Mouse (Mus musculus) retina, postnatal 1 day (tissue): ENCODE results near the gene Nabp2.

Experiments used
- DNase-seq: peaks from one replicate; pipeline ENCODE4 v3.0.0-alpha.2; 2012

Nabp2 gene

GRCm38 (mm10) chr10:128429052-128429451 lies 17.8 kb upstream of the Nabp2 start:
- DNase-seq: no peak

- DNase-seq: no peak
These were observed 14.0 kb upstream of the Nabp2 start for GRCm38 (mm10) chr10:128425260-128425659.

GRCm38 (mm10) chr10:128424604-128425003 lies 13.3 kb upstream of the Nabp2 start:
- DNase-seq: no peak

GRCm38 (mm10) chr10:128422426-128422825 lies 11.1 kb upstream of the Nabp2 start:
- no peak for DNase-seq

- no peak for DNase-seq
These were observed 3.6 kb upstream of the Nabp2 start for GRCm38 (mm10) chr10:128414848-128415247.

GRCm38 (mm10) chr10:128413076-128413475 lies 1.8 kb upstream of the Nabp2 start:
- no peak for DNase-seq

GRCm38 (mm10) chr10:128412558-128412957 lies 1.3 kb upstream of the Nabp2 start:
- DNase-seq: no peak

- DNase-seq: no peak
These were observed 726 bp upstream of the Nabp2 start for GRCm38 (mm10) chr10:128412055-128412381.

GRCm38 (mm10) chr10:128410560-128410845 lies 789 bp downstream of the Nabp2 start:
- DNase-seq: no peak

GRCm38 (mm10) chr10:128409692-128410559 lies 1.4 kb downstream of the Nabp2 start:
- DNase-seq: peak; percentile 100

- peak; percentile 58 for DNase-seq
These were observed 2.4 kb downstream of the Nabp2 start for GRCm38 (mm10) chr10:128408591-128409535.

- no peak for DNase-seq
These were observed 7.4 kb downstream of the Nabp2 start for GRCm38 (mm10) chr10:128403931-128404330.

- no peak for DNase-seq
These were observed 9.7 kb downstream of the Nabp2 start for GRCm38 (mm10) chr10:128401638-128402037.

- DNase-seq: no peak
These were observed 10.2 kb downstream of the Nabp2 start, which contains the start of gene Slc39a5 for GRCm38 (mm10) chr10:128401056-128401455. TSS of gene Slc39a5 (minus strand) at chr10:128401229.

GRCm38 (mm10) chr10:128400338-128400737 lies 11.0 kb downstream of the Nabp2 start:
- no peak for DNase-seq

GRCm38 (mm10) chr10:128397466-128397865 lies 13.8 kb downstream of the Nabp2 start:
- no peak for DNase-seq

GRCm38 (mm10) chr10:128396716-128397264 lies 14.5 kb downstream of the Nabp2 start:
- DNase-seq: no peak

GRCm38 (mm10) chr10:128396017-128396673 lies 15.1 kb downstream of the Nabp2 start:
- no peak for DNase-seq

- no peak for DNase-seq
These were observed 19.4 kb downstream of the Nabp2 start for GRCm38 (mm10) chr10:128391850-128392249.

- DNase-seq: no peak
These were observed 20.9 kb downstream of the Nabp2 start for GRCm38 (mm10) chr10:128390366-128390765.

GRCm38 (mm10) chr10:128389570-128389969 lies 21.7 kb downstream of the Nabp2 start:
- no peak for DNase-seq

- DNase-seq: no peak
These were observed 22.4 kb downstream of the Nabp2 start for GRCm38 (mm10) chr10:128388941-128389340.

- DNase-seq: no peak
These were observed 25.4 kb downstream of the Nabp2 start for GRCm38 (mm10) chr10:128385902-128386301.
